ENCODE assay signal across 8 mouse cellular contexts in genomic region chr17:56507161-56508068, GRCm38 (mm10). TPM values are rescaled to one million over a fixed set of nuclear protein-coding genes. Genes with fewer than 3 reads are reported as not detected.
DNase-seq lines count a peak whose midpoint lies in the region; ATAC-seq and TF ChIP-seq lines count a peak whose summit lies in the region.

No protein-coding gene starts in this region.

- TF ChIP-seq POLR2A in ES-Bruce4 (IDR thresholded peaks at IDR 0.05; ENCODE audit: insufficient read depth, low read length), result peak; percentile 15

- H3K9me3 ChIP-seq in ES-Bruce4 (replicated peaks; ENCODE audit: control insufficient read depth, insufficient read depth, low read length, poor library complexity, severe bottlenecking), result no peaks in the 10 kb centered on the region
- no peaks in the 10 kb centered on the region for H3K9me3 ChIP-seq in forebrain, embryonic 13.5 days (replicated peaks)
- no peaks in the 10 kb centered on the region for H3K9me3 ChIP-seq in liver, postnatal 0 days (ENCODE audit: low read length)
- H3K9me3 ChIP-seq in neural tube, embryonic 14.5 days (ENCODE audit: control insufficient read depth, low read length), result no peaks in the 10 kb centered on the region

- peaks cover 8% of the 10 kb centered on the region for H3K4me1 ChIP-seq in ES-Bruce4 (ENCODE audit: control insufficient read depth, insufficient read depth, low read length)
- H3K4me1 ChIP-seq in forebrain, embryonic 13.5 days, result peaks cover 66% of the 10 kb centered on the region
- H3K4me1 ChIP-seq in liver, postnatal 0 days (ENCODE audit: insufficient read depth), result peaks cover 10% of the 10 kb centered on the region; the same call in 1 of the 2 replicates
- H3K4me1 ChIP-seq in neural tube, embryonic 14.5 days (ENCODE audit: control insufficient read depth, insufficient read depth, low read length), result peaks cover 15% of the 10 kb centered on the region

- peak overlapping the region; percentile 34 for H3K9ac ChIP-seq in ES-Bruce4 (ENCODE audit: low read depth, poor library complexity, severe bottlenecking)
- peak overlapping the region; percentile 87 for H3K9ac ChIP-seq in forebrain, embryonic 13.5 days
- peak overlapping the region; percentile 70 for H3K9ac ChIP-seq in liver, postnatal 0 days (replicated peaks)
- peak overlapping the region; percentile 75 for H3K9ac ChIP-seq in neural tube, embryonic 14.5 days (replicated peaks; ENCODE audit: low read depth, low read length)

- no peak overlapping the region for H3K27ac ChIP-seq in ES-Bruce4 (ENCODE audit: insufficient read depth, low read length)
- H3K27ac ChIP-seq in forebrain, embryonic 13.5 days, result peak overlapping the region; percentile 97
- H3K27ac ChIP-seq in liver, postnatal 0 days (ENCODE audit: low read depth), result peak overlapping the region; percentile 71
- peak overlapping the region; percentile 91 for H3K27ac ChIP-seq in neural tube, embryonic 14.5 days (ENCODE audit: low read depth, low read length)

- DNase-seq in heart, postnatal 10 days, result peak; percentile 96 to 97
- DNase-seq in large intestine, adult 2 months (ENCODE audit: low read depth, low spot score), result peak; percentile 95
- DNase-seq in liver, postnatal 0 days, result peak; percentile 90
- peak; percentile 94 for DNase-seq in testis, postnatal 10 days (ENCODE audit: low spot score)

- peaks cover 4% of the 10 kb centered on the region; the same call in 1 of the 2 replicates for H3K27me3 ChIP-seq in ES-Bruce4 (ENCODE audit: control insufficient read depth, insufficient read depth, low read length, poor library complexity, severe bottlenecking)
- peaks cover 24% of the 10 kb centered on the region for H3K27me3 ChIP-seq in forebrain, embryonic 13.5 days
- peaks cover 38% of the 10 kb centered on the region for H3K27me3 ChIP-seq in liver, postnatal 0 days (ENCODE audit: insufficient read depth, low read length)
- H3K27me3 ChIP-seq in neural tube, embryonic 14.5 days (ENCODE audit: control insufficient read depth, insufficient read depth, low read length), result peaks cover 22% of the 10 kb centered on the region

- TF ChIP-seq CTCF in ES-Bruce4 (IDR thresholded peaks at IDR 0.05; ENCODE audit: low read depth, low read length), result no peak
- no peak for TF ChIP-seq CTCF in liver, postnatal 0 days (IDR thresholded peaks at IDR 0.05; ENCODE audit: low read depth)

- intact Hi-C loops in heart, postnatal 10 days (cut with DNase I), result no loop called here

- H3K36me3 ChIP-seq in ES-Bruce4 (ENCODE audit: control insufficient read depth, insufficient read depth, low read length, poor library complexity, severe bottlenecking), result no peaks in the 10 kb centered on the region
- H3K36me3 ChIP-seq in forebrain, embryonic 13.5 days (ENCODE audit: poor library complexity, severe bottlenecking), result no peaks in the 10 kb centered on the region
- no peaks in the 10 kb centered on the region for H3K36me3 ChIP-seq in liver, postnatal 0 days (replicated peaks; ENCODE audit: insufficient read depth, low read length)
- no peaks in the 10 kb centered on the region for H3K36me3 ChIP-seq in neural tube, embryonic 14.5 days (ENCODE audit: control insufficient read depth, insufficient read depth, low read length)

- H3K4me3 ChIP-seq in ES-Bruce4 (ENCODE audit: low read depth, low read length), result peak overlapping the region; percentile 75
- peak overlapping the region; percentile 52 for H3K4me3 ChIP-seq in forebrain, embryonic 13.5 days
- H3K4me3 ChIP-seq in liver, postnatal 0 days (ENCODE audit: low read depth, low read length), result peak overlapping the region; percentile 54
- peak overlapping the region; percentile 54 for H3K4me3 ChIP-seq in neural tube, embryonic 14.5 days (ENCODE audit: low read depth, low read length)

- no peak for TF ChIP-seq EP300 in ES-Bruce4 (IDR thresholded peaks at IDR 0.05; ENCODE audit: insufficient read depth, low read depth, low read length)
- TF ChIP-seq EP300 in liver, postnatal 0 days (IDR thresholded peaks at IDR 0.05; ENCODE audit: low read depth), result no peak

- under 1% methylated on average over 42 of the region's 42 CpGs for WGBS in forebrain, embryonic 13.5 days
- under 1% methylated on average over 42 of the region's 42 CpGs for WGBS in large intestine, adult 2 months
- WGBS in liver, postnatal 0 days (ENCODE audit: insufficient replicate concordance), result under 1% methylated on average over 40 of the region's 42 CpGs
- WGBS in neural tube, embryonic 14.5 days, result under 1% methylated on average over 42 of the region's 42 CpGs

- peak overlapping the region; percentile 91 for H3K4me2 ChIP-seq in forebrain, embryonic 13.5 days
- H3K4me2 ChIP-seq in liver, postnatal 0 days (ENCODE audit: low read depth, low read length), result peak overlapping the region; percentile 97
- H3K4me2 ChIP-seq in neural tube, embryonic 14.5 days (ENCODE audit: low read depth, low read length), result peak overlapping the region; percentile 88

- ATAC-seq in cerebellum, adult (ENCODE audit: insufficient number of reproducible peaks, low FRiP score, low TSS enrichment), result peak; percentile 96
- ATAC-seq in forebrain, embryonic 13.5 days, result peak; percentile 92
- ATAC-seq in liver, postnatal 0 days, result peak; percentile 96
- ATAC-seq in neural tube, embryonic 14.5 days (ENCODE audit: low read depth), result peak; percentile 95

RNA-seq across cellular contexts. Expression of gene Znrf4, which starts 4.8 kb away (rescaled TPM):
- polyA plus RNA-seq in ES-Bruce4 (2011; ENCODE audit: insufficient read depth, insufficient read length, low read depth, missing spikeins), result not detected in 2 replicates
- polyA plus RNA-seq in forebrain, embryonic 13.5 days (2015; fragmentation: Nextera tagmentation; extraction: Ambion mirVana), result 0.14 TPM in 1 of 2 replicates, not detected in the other
- not detected for total RNA-seq in heart, postnatal 10 days (2021)
- polyA plus RNA-seq in large intestine, adult 2 months (2012; rRNA removed), result not detected in 2 replicates
- not detected in 2 replicates for polyA plus RNA-seq in liver, postnatal 0 days (2015; fragmentation: Nextera tagmentation; extraction: Ambion mirVana)
- polyA plus RNA-seq in neural tube, embryonic 14.5 days (2014; fragmentation: Nextera tagmentation; extraction: Ambion mirVana), result not detected in 2 replicates

RNA-seq across cellular contexts. Expression of gene Ptprs, which starts 31.1 kb away (rescaled TPM):
- polyA plus RNA-seq in ES-Bruce4 (2011; ENCODE audit: insufficient read depth, insufficient read length, low read depth, missing spikeins), result 149 and 159 TPM in 2 replicates
- polyA plus RNA-seq in forebrain, embryonic 13.5 days (2015; fragmentation: Nextera tagmentation; extraction: Ambion mirVana), result 276 and 292 TPM in 2 replicates
- total RNA-seq in heart, postnatal 10 days (2021), result 10 to 100 TPM; 87.3 to 92.3 TPM
- polyA plus RNA-seq in large intestine, adult 2 months (2012; rRNA removed), result 24.2 and 47.4 TPM in 2 replicates
- 3.4 TPM in 2 replicates for polyA plus RNA-seq in liver, postnatal 0 days (2015; fragmentation: Nextera tagmentation; extraction: Ambion mirVana)
- polyA plus RNA-seq in neural tube, embryonic 14.5 days (2014; fragmentation: Nextera tagmentation; extraction: Ambion mirVana), result 255 and 266 TPM in 2 replicates

RNA-seq across cellular contexts. Expression of gene Gm20219, which starts 46.8 kb away (rescaled TPM):
- polyA plus RNA-seq in ES-Bruce4 (2011; ENCODE audit: insufficient read depth, insufficient read length, low read depth, missing spikeins), result 1.1 and 2.3 TPM in 2 replicates
- polyA plus RNA-seq in forebrain, embryonic 13.5 days (2015; fragmentation: Nextera tagmentation; extraction: Ambion mirVana), result 1.2 and 1.7 TPM in 2 replicates
- total RNA-seq in heart, postnatal 10 days (2021), result under 1 TPM in 1 of 2 experiments, not detected in 1; 0.60 TPM
- polyA plus RNA-seq in large intestine, adult 2 months (2012; rRNA removed), result 2.3 and 3.2 TPM in 2 replicates
- polyA plus RNA-seq in liver, postnatal 0 days (2015; fragmentation: Nextera tagmentation; extraction: Ambion mirVana), result 0.08 TPM in 2 replicates
- polyA plus RNA-seq in neural tube, embryonic 14.5 days (2014; fragmentation: Nextera tagmentation; extraction: Ambion mirVana), result 1.5 and 1.9 TPM in 2 replicates

Comparison
In these comparisons a context has a peak if more than half of its experiments do, and no peak if none do; other contexts are left out.
1. H3K9ac ChIP-seq: peak in every context shown above with its lines; median percentile 87 in forebrain, embryonic 13.5 days; 75 in neural tube, embryonic 14.5 days; 70 in liver, postnatal 0 days; 34 in ES-Bruce4.